Mouse (Mus musculus): Measurements from ENCODE around the gene C1qtnf1.

- TF ChIP-seq CTCF (IDR thresholded peaks at IDR 0.05; ENCODE audit: low read depth) (no peak), EP300 (IDR thresholded peaks at IDR 0.05; ENCODE audit: low read depth) (no peak)
These were observed 67.1 kb downstream of the C1qtnf1 start for GRCm38 (mm10) chr11:118495065-118495464.
